Mouse (Mus musculus) cerebellum, adult 2 months (tissue): ENCODE measurements at regions not wholly inside any gene's neighbourhood (a gene's known extent, or its start where the extent isn't known, plus 50 kb on each side); places are given as distances from the start of the nearest gene placed in this dataset.

Experiments used
- DNase-seq, 2 experiments: peaks; one replicate each; pipeline ENCODE4 v3.0.0; 2021
- H3K27ac ChIP-seq: fragments of 200-500 bp; 2 replicates; pipeline ENCODE4 v1.5.1; 2012; ENCODE audit warnings: low read length, control low read depth, inconsistent platforms; ENCODE audit not compliant: insufficient read depth
- H3K27me3 ChIP-seq: fragments of 200-500 bp; 2 replicates; pipeline ENCODE4 v1.6.1; 2012; ENCODE audit warnings: inconsistent platforms, mild to moderate bottlenecking, low read length, moderate library complexity; ENCODE audit not compliant: control insufficient read depth, insufficient read depth
- H3K4me1 ChIP-seq: fragments of 200-500 bp; 2 replicates; pipeline ENCODE4 v1.6.1; 2011; ENCODE audit warnings: low read length; ENCODE audit not compliant: control insufficient read depth, insufficient read depth
- H3K4me3 ChIP-seq: fragments of 200-500 bp; replicated peaks from 2 replicates; pipeline ENCODE3; 2011; ENCODE audit warnings: mild to moderate bottlenecking, low read depth, low read length, control low read depth; ENCODE audit not compliant: insufficient read depth
- CTCF ChIP-seq: fragments of 200-500 bp; IDR thresholded peaks from 2 replicates; pipeline ENCODE4 v1.5.1; 2011; ENCODE audit warnings: low read depth, mild to moderate bottlenecking, control low read depth, low read length, moderate library complexity, borderline replicate concordance; ENCODE audit not compliant: insufficient read depth
- POLR2A ChIP-seq: fragments of 200-500 bp; IDR thresholded peaks from 2 replicates; pipeline ENCODE4 v1.6.1; 2011; ENCODE audit warnings: low read length, control low read depth, borderline replicate concordance; ENCODE audit not compliant: insufficient read depth
- WGBS: fragments of 180-500 bp; shearing (Covaris S2); methylation state at CpG from one replicate; pipeline ENCODE4 v1.1.7; 2018; 5-methylcytosine and 5-hydroxymethylcytosine counted together

DNA sequence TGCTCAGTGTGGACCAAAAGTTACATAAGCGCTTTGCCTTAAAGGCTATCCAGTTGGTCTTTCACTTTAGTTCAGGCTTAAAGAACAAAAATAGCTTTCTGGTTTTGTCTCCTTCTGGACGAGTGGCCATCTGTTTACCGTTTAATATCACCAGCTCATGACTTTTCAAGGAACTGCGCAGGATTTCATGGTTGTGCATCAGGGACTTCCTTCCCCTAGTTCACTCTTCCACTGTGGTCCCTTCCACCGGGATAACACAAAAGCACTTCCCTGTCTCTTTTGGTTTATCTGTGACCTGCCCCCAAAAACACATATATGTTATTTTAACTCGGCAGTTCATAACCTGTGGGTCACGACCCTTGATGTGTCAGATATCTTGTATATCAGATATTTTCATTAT is 252.9 kb downstream of the Enc1 start:
- WGBS: 78% methylated on average over 7 of the region's 7 CpGs
- no peak for TF ChIP-seq POLR2A
- no peak for TF ChIP-seq CTCF
- Histone ChIP-seq H3K27me3 (no peaks in the 10 kb centered on the region; the same call in 1 of the 2 replicates), H3K4me1 (peaks cover 5% of the 10 kb centered on the region; the same call in 1 of the 2 replicates), H3K4me3 (no peak overlapping the region), H3K27ac (no peak overlapping the region)
- DNase-seq: no peak

DNA sequence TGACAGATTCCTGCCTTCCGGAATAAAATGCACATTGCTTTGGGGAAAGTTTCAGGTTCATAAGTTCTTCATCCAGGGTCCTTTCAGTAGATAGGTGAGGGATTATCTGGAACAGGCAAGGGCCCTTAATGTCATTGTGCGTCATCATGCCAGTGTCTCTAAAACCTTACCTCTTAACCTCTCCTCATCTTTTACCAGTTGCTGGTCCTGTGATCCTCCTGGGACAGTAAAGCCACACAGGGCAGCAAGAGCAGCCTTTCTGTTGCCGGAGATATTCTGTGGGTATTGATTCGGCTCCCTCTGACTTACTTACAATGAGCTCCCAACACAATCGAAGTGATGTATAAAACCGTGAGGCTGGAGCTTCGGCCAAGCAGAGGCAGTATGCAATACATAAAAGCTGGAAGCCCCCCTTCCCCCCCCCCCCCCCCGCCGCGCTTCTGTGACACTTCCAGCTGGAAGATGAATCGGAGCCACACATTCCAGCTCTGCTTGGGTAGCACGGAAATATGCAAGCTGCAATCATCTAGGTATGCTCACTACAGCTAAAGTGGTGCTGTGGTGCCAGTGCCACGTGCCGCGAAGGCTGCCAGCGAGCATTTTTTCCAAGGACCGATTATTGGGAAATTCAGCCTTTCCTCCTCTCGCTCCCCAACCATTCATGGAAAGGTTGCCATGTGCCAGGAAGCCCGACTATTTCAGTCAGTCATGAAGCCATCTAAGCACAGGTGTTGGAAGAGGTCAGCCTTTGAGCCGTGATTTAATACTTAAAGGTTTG is 252.2 kb downstream of the Enc1 start:
- Histone ChIP-seq H3K4me3 (no peak overlapping the region), H3K4me1 (peaks cover 5% of the 10 kb centered on the region; the same call in 1 of the 2 replicates), H3K27me3 (no peaks in the 10 kb centered on the region; the same call in 1 of the 2 replicates), H3K27ac (no peak overlapping the region)
- DNase-seq: no peak
- 24% methylated on average over 20 of the region's 20 CpGs for WGBS
- no peak for TF ChIP-seq POLR2A
- TF ChIP-seq CTCF: no peak

DNA sequence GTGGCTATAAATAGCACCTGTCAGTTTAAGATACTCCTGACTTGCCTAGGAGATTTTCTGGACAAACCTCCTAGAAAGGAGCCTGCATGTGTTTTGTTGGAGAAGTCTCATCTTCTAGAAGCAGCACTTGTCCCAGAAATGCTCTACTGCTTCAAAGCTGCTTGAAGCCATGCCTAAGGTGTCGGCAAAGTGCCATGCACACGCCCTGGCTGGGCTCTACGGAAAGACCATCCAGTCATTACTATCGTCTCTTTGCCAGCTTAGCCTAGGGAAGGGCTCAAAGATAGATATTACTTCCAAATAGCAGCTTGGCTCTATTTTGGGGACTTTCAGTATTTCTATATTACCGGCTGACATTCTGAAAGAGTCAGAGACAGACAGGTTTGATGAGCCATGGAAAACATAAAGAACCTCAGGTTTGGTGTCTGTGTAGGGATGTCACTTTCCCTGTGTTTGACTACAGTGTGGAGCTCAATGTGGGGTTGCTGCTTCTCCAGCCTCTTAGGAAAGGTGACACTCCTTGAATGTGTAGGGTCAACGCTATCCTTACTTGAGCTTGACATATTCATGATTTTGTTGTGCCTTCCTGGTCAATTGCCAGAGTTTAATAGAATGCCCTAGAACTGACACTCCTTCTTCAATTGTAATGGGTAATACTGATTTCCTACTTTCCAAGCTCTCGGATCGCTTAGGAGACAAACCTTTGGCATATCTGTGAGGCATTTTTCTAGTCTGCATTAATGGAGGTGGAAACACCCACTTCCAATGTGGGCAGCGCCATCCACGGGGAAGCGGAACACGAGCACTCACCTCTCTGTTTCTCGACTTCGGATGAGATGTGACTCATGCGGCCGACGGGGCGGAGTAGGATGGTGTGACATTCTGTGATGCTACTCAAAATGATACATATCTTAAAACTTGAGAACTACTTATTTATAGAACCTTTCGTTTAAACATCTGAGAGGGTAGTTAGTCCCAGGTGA is 251.3 kb downstream of the Enc1 start:
- TF ChIP-seq CTCF (no peak), POLR2A (no peak)
- Histone ChIP-seq H3K4me1 (peaks cover 5% of the 10 kb centered on the region; the same call in 1 of the 2 replicates), H3K27ac (no peak overlapping the region), H3K27me3 (no peaks in the 10 kb centered on the region; the same call in 1 of the 2 replicates), H3K4me3 (no peak overlapping the region)
- no peak for DNase-seq
- WGBS: 91% methylated on average over 19 of the region's 19 CpGs

DNA sequence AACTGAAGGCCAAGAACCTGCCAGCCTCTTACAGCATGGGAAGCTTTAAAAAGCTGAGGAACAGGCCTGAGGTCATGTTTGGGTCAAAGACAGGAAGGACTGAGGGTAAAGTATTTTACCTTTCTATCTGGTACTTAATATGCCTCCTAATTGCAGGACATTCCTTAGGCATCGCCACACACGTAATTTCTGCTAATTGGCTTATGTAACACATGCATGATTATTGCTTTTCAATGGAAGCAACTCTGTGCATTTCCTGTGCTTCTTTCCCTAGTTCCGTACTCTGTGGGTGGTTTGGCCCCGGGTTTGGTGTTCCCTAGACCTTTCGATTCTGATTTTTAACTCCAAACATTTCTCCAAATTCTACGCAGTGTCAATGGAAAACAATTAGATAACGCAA is 249.2 kb downstream of the Enc1 start:
- no peak overlapping the region for H3K4me3 ChIP-seq
- no peaks in the 10 kb centered on the region; the same call in 1 of the 2 replicates for H3K27me3 ChIP-seq
- TF ChIP-seq POLR2A (no peak), CTCF (no peak)
- 81% methylated on average over 7 of the region's 7 CpGs for WGBS
- DNase-seq: no peak
- H3K4me1 ChIP-seq: peaks cover 5% of the 10 kb centered on the region; the same call in 1 of the 2 replicates
- no peak overlapping the region for H3K27ac ChIP-seq

DNA sequence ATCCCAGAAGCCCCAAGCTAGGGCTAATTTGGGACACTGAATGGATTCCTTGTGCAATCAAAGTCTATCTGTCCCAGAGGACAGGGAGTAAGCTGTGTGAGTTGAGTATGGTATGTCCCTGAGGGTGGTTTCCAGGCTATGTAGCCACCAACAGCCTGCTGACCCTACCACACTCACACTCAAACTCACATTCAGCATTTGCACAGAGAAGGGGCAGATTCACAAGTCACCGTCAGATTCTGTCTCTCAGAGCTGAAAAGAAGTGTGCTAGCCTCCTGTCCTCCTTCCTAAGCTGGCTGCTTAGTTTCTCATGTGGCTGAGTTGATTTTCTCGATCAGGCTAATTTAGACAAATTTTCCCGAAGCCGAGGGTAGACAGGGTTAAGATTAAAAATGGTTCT is 248.8 kb downstream of the Enc1 start:
- peaks cover 5% of the 10 kb centered on the region; the same call in 1 of the 2 replicates for H3K4me1 ChIP-seq
- H3K27me3 ChIP-seq: no peaks in the 10 kb centered on the region; the same call in 1 of the 2 replicates
- H3K4me3 ChIP-seq: no peak overlapping the region
- WGBS: 83% methylated on average over 4 of the region's 4 CpGs
- no peak for DNase-seq
- no peak for TF ChIP-seq POLR2A
- no peak for TF ChIP-seq CTCF
- H3K27ac ChIP-seq: no peak overlapping the region

DNA sequence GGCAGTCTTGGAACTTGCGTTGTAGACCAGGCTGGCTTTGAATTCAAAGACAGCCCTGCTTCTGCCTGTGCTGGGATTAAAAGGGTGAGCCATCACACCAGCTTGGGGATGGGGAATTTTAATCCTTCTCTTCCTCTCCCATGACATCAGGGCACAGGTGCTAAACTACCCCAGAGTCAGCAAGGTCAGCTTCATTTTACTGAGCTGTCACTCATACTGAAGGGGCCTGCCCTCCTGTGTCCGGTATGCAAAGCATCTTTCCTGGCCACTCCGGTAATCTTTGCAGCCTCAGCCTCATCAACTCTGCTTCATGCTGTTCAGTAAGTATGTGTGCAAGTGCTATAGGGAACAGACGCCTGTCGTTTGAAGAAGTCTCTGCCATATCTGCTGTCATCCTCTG is 248.1 kb downstream of the Enc1 start:
- no peak overlapping the region for H3K4me3 ChIP-seq
- no peak overlapping the region for H3K27ac ChIP-seq
- WGBS: 65% methylated on average over 5 of the region's 5 CpGs
- H3K27me3 ChIP-seq: no peaks in the 10 kb centered on the region; the same call in 1 of the 2 replicates
- TF ChIP-seq POLR2A: no peak
- no peak for TF ChIP-seq CTCF
- peaks cover 5% of the 10 kb centered on the region; the same call in 1 of the 2 replicates for H3K4me1 ChIP-seq
- DNase-seq: no peak

DNA sequence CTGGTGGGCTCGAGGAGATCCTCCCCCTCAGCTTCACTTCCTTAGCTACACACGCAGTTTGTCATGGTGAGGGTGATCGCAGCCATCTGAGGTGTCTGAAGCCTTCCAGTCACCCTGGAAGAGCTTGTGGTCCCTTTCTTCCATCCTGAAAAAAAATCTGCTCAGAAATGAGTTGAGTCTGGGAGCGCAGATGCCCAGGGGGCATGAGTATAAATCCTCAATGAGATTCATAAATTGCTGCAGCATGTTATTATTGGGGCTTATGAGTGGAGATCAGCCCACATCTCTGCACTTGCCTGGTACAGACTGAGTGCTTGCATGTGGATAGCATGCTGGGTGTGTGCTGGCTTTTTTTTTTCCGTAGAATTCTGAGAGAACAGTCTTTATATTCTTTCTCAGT is 247.6 kb downstream of the Enc1 start:
- WGBS: 73% methylated on average over 5 of the region's 5 CpGs
- no peaks in the 10 kb centered on the region; the same call in 1 of the 2 replicates for H3K27me3 ChIP-seq
- DNase-seq: no peak
- TF ChIP-seq CTCF (no peak), POLR2A (no peak)
- no peak overlapping the region for H3K4me3 ChIP-seq
- peaks cover 2% of the 10 kb centered on the region; the same call in 1 of the 2 replicates for H3K4me1 ChIP-seq
- H3K27ac ChIP-seq: no peak overlapping the region
